In the genomic region with DNA sequence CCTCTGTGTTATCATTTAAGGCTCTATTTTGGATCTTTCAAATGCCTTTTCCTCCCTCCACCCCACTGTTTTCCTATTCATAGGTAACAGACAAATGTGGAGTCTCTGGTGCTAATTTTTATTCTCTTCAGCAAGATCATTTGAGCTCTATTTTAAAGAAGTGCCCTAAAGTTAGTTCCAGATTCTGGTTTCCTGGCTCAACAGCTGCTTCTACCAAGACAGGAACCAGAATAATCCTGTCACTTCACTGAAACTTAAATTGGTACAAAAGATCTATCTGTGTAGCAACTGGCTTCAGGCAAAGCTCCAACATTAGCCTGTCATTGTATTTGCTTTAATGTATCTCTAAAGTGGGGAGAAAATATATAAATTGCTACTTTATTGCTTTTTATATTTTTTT, we compare ENCODE assay signal across 21 mouse cellular contexts.
"Had no signal": no experiment of that assay in that cellular context is flagged by ENCODE, and none has a peak within 500 bp of the region (broad histone marks: within the 10 kb centered on the region; RNA-seq: fewer than 3 reads in every experiment).

No protein-coding gene starts in this region.

- H3K9me3 ChIP-seq: liver, embryonic 15.5 days; lung, embryonic 15.5 days; megakaryocyte, embryonic 14.5 days; midbrain, embryonic 13.5 days; midbrain, embryonic 15.5 days; neural tube, embryonic 13.5 days; neural tube, embryonic 15.5 days; stomach, embryonic 15.5 days had no signal

- H3K4me2 ChIP-seq: liver, embryonic 15.5 days; lung, embryonic 15.5 days; midbrain, embryonic 11.5 days; midbrain, embryonic 13.5 days; midbrain, embryonic 15.5 days; neural tube, embryonic 13.5 days; neural tube, embryonic 15.5 days; stomach, embryonic 15.5 days had no signal

- H3K4me3 ChIP-seq: liver, embryonic 15.5 days; lung, embryonic 15.5 days; megakaryocyte, embryonic 14.5 days; midbrain, embryonic 13.5 days; midbrain, embryonic 15.5 days; neural tube, embryonic 13.5 days; neural tube, embryonic 15.5 days; stomach, embryonic 15.5 days had no signal

- H3K36me3 ChIP-seq: liver, embryonic 15.5 days; lung, embryonic 15.5 days; midbrain, embryonic 13.5 days; midbrain, embryonic 15.5 days; neural tube, embryonic 13.5 days; neural tube, embryonic 15.5 days; stomach, embryonic 15.5 days had no signal

- H3K27me3 ChIP-seq: liver, embryonic 15.5 days; lung, embryonic 15.5 days; megakaryocyte, embryonic 14.5 days; midbrain, embryonic 13.5 days; midbrain, embryonic 15.5 days; neural tube, embryonic 13.5 days; neural tube, embryonic 15.5 days; stomach, embryonic 15.5 days had no signal

- H3K27ac ChIP-seq: liver, embryonic 15.5 days; lung, embryonic 15.5 days; macrophage; midbrain, embryonic 13.5 days; midbrain, embryonic 15.5 days; neural tube, embryonic 13.5 days; neural tube, embryonic 15.5 days; stomach, embryonic 15.5 days; stomach, postnatal 0 days had no signal

- DNase-seq: liver, postnatal 0 days; lung, adult 2 months; lung, postnatal 14 days; lung, postnatal 36 days; retina, postnatal 1 day; right cerebral cortex, postnatal 14 days; thymus, adult 18-20 months; thymus, postnatal 14 days; thymus, postnatal 36 days had no signal

- ATAC-seq: liver, postnatal 0 days; lung, postnatal 0 days; midbrain, embryonic 13.5 days; midbrain, embryonic 15.5 days had no signal
